Mouse (Mus musculus) cerebellum, postnatal 36 days (tissue): ENCODE results near the gene Ndufb10.
A peak's percentile ranks its signal among the peaks of the same experiment; 100 is the strongest.

Source experiments
- DNase-seq, 2 experiments: peaks; one replicate each; pipeline ENCODE4 v3.0.0; 2021 to 2022; ENCODE audit warnings: mixed read lengths in 2 of 2

Gene Ndufb10

DNA sequence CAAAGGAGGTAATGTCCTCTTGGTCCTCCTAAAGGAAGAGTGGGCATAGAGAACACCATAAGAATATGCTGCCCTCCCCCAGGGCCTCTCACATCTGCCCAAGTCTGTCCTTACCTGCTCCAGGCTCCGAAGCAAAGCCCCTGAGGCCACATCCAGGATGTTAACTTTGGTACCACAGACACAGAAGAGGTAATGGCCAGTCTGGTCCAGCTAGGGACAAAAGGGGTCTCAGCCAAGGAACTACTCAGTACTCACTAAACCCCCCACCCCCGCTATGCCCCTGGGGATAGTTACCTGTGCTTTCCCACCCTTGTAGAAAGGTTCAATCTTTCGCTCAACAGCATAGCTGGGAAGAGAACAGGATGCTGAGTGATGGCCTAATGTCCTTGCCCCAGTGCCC is 18.5 kb downstream of the Ndufb10 start:
- DNase-seq = no peak

- no peak for DNase-seq
These were observed 23.0 kb downstream of the Ndufb10 start for GRCm38 (mm10) chr17:24701251-24701650.

DNA sequence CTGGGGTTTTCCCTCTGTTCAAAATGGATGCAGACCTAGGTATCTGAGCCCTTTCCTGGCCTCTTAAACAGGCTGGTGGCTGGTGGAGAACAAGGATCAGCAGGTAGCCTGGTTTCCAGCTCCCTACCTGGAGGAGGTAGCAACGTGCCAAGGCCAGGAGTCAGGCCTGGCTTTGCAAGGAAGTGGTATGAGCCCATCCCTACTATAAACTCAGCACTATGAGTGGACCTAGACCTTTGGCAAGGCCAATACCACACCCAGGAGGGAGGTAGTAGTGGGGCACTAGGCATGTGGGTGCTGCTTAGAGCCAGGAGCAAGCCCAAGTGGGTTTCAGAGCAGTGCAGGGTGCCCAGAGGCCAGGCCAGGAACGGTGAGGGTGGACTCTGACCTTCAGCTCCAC is 24.8 kb downstream of the Ndufb10 start:
- DNase-seq = no peak

DNA sequence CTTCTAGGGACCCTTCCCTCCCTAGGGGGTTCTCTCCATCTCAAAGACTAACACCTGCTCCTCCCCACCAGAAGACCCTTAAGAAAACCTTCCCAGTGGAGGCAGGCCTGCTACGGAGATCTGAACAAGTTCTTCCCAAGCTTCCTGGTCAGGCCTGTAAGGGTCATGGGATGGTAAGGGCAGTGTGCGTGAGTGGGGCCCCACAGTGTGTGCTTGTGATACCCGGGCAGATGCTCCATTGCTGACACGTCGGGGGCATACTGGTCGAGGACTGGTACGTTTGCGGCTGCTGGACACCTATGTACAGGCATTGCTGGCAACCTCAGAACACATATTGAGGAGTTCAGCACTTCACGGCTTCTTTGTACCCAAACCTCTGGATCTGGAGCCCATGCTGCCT is 25.6 kb downstream of the Ndufb10 start:
- no peak for DNase-seq

- DNase-seq = no peak
These were observed 26.3 kb downstream of the Ndufb10 start for GRCm38 (mm10) chr17:24697985-24698384.

- DNase-seq = peak; percentile 78 to 90
These were observed 28.1 kb downstream of the Ndufb10 start, which contains the start of the genes Gfer and Noxo1 for GRCm38 (mm10) chr17:24696011-24696697. Gene Gfer (minus strand): TSS chr17:24696156. Gene Noxo1 (plus strand): TSS chr17:24696234.

GRCm38 (mm10) chr17:24695326-24696010 is 28.8 kb downstream of the Ndufb10 start:
- no peak for DNase-seq

DNA sequence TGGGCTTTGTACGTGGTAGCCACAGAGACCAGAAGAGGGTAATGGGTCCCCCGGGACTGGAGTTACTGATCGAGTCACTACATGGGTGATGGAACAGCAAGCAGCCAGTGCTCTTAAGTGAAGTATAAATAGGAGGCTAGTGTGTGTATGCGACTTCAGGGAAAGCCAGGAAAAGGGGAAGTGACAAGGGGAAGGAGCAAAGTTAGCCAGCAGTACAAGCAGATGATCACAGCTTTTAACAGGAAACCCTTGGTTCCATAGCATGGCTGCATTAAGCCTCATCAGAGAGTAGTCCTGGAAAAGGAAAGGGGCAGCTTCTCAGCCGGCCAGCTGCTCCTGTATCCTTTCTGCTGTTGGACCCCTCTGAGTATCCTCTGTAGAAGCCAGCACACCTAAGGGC is 31.9 kb downstream of the Ndufb10 start:
- no peak for DNase-seq

- DNase-seq = peak; percentile 60 to 64
These were observed 34.8 kb downstream of the Ndufb10 start, which contains the start of gene Syngr3 for GRCm38 (mm10) chr17:24689251-24690081. Gene Syngr3 (minus strand): TSS chr17:24689955.

DNA sequence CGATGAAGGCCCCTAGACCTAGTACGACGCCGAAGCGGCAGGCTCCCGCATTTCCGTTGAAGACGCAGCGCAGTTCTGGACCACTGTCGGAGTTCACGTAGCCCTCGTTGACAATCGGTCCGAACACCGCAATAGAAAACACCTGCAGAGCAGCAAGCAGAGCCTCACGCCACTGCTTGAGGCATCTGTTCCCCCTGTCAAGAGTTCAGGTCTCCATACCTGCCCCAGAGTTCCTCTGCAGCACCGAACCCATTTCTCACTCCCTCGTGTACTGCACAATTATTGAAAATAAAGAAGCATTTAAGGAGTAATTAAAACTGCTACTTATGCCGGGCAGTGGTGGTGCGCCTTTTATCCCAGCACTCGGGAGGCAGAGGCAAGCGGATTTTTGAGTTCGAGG is 36.7 kb downstream of the Ndufb10 start:
- DNase-seq = no peak

- DNase-seq = peak; percentile 34 to 46
These were observed 37.1 kb downstream of the Ndufb10 start for GRCm38 (mm10) chr17:24687146-24687595.

- DNase-seq = no peak
These were observed 37.8 kb downstream of the Ndufb10 start for GRCm38 (mm10) chr17:24686514-24686913.

- DNase-seq = no peak
These were observed 46.7 kb downstream of the Ndufb10 start for GRCm38 (mm10) chr17:24677500-24678080.

GRCm38 (mm10) chr17:24676877-24677276 is 47.4 kb downstream of the Ndufb10 start:
- DNase-seq = no peak

- peak; percentile 70 to 76 for DNase-seq
These were observed 48.1 kb downstream of the Ndufb10 start for GRCm38 (mm10) chr17:24676187-24676586.

GRCm38 (mm10) chr17:24674277-24674676 is 50.0 kb downstream of the Ndufb10 start:
- no peak for DNase-seq

DNA sequence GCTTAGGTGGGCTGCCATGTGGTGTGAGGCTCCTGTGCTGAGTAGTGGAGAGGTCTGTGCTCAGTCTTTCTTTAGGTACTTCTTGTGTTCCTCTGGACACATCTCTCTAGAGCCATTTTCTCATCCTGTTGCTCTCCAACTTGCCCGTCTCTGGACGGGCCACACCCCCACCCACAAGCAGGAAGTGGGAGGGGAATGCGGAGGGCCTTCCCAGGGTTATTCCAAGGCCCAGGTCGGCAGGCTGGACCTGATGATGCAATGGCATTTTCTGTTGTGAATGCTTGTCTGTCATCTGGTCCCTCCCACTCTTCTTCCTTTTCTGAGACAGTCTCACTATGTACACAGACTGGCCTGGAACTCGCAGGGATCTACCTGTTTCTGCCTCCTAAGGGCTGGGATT is 52.1 kb downstream of the Ndufb10 start:
- DNase-seq = no peak
